Comparison of ENCODE assay signal across 28 mouse cellular contexts in genomic region chr6:37781894-37782293, GRCm38 (mm10).
"Had no signal": no experiment of that assay in that cellular context is flagged by ENCODE, and none has a peak within 500 bp of the region (broad histone marks: within the 10 kb centered on the region; RNA-seq: fewer than 3 reads in every experiment).

No protein-coding gene starts in this region.

- H3K4me3 ChIP-seq: embryonic facial prominence, embryonic 10.5 days; embryonic facial prominence, embryonic 12.5 days; embryonic facial prominence, embryonic 13.5 days; embryonic facial prominence, embryonic 15.5 days; erythroblast, embryonic 14.5 days; forebrain, embryonic 10.5 days; forebrain, embryonic 12.5 days; forebrain, embryonic 13.5 days; forebrain, embryonic 15.5 days; gastrocnemius, adult 2 months had no signal

- H3K4me2 ChIP-seq: embryonic facial prominence, embryonic 12.5 days; embryonic facial prominence, embryonic 13.5 days; embryonic facial prominence, embryonic 15.5 days; forebrain, embryonic 12.5 days; forebrain, embryonic 13.5 days; forebrain, embryonic 15.5 days had no signal

- ATAC-seq: forebrain, embryonic 13.5 days; forebrain, embryonic 14.5 days; forebrain, embryonic 15.5 days; forebrain, embryonic 16.5 days; forebrain, postnatal 0 days had no signal

- H3K27ac ChIP-seq: embryonic facial prominence, embryonic 10.5 days; embryonic facial prominence, embryonic 12.5 days; embryonic facial prominence, embryonic 13.5 days; embryonic facial prominence, embryonic 15.5 days; forebrain, embryonic 10.5 days; forebrain, embryonic 12.5 days; forebrain, embryonic 13.5 days; forebrain, embryonic 15.5 days; gastrocnemius, adult 2 months had no signal

- DNase-seq: cerebellum, adult 2 months; cerebellum, adult 8-10 months; cerebellum, adult 9-10 months; cerebellum, adult 9-11 months; cerebellum, postnatal 10 days; cerebellum, postnatal 14 days; cerebellum, postnatal 25 days; cerebellum, postnatal 36 days; embryo, embryonic 11 days; forebrain, postnatal 0 days; gastrocnemius, adult 2 months; gastrocnemius, postnatal 10 days; gastrocnemius, postnatal 14 days; gastrocnemius, postnatal 25 days; gastrocnemius, postnatal 36 days; heart, adult 11 months; heart, adult 18-20 months had no signal

- H3K9me3 ChIP-seq: embryonic facial prominence, embryonic 15.5 days; forebrain, embryonic 12.5 days; forebrain, embryonic 13.5 days; forebrain, embryonic 15.5 days had no signal

- H3K36me3 ChIP-seq: embryonic facial prominence, embryonic 10.5 days; embryonic facial prominence, embryonic 12.5 days; embryonic facial prominence, embryonic 13.5 days; embryonic facial prominence, embryonic 15.5 days; forebrain, embryonic 10.5 days; forebrain, embryonic 12.5 days; forebrain, embryonic 15.5 days had no signal

- H3K27me3 ChIP-seq: embryonic facial prominence, embryonic 12.5 days; embryonic facial prominence, embryonic 13.5 days; embryonic facial prominence, embryonic 15.5 days; forebrain, embryonic 12.5 days; forebrain, embryonic 13.5 days; forebrain, embryonic 15.5 days had no signal

- H3K9ac ChIP-seq: embryonic facial prominence, embryonic 12.5 days; embryonic facial prominence, embryonic 13.5 days; embryonic facial prominence, embryonic 15.5 days; forebrain, embryonic 12.5 days; forebrain, embryonic 13.5 days; forebrain, embryonic 15.5 days; forebrain, postnatal 0 days had no signal

- H3K4me1 ChIP-seq: embryonic facial prominence, embryonic 10.5 days; embryonic facial prominence, embryonic 12.5 days; embryonic facial prominence, embryonic 13.5 days; embryonic facial prominence, embryonic 15.5 days; forebrain, embryonic 10.5 days; forebrain, embryonic 12.5 days; forebrain, embryonic 13.5 days; forebrain, embryonic 15.5 days had no signal
